Mouse (Mus musculus): ENCODE measurements at regions not wholly inside any gene's neighbourhood (a gene's known extent, or its start where the extent isn't known, plus 50 kb on each side); places are given as distances from the start of the nearest gene placed in this dataset.
A peak's percentile ranks its signal among the peaks of the same experiment; 100 is the strongest.

GRCm38 (mm10) chr2:129883417-129883816 lies 83.1 kb downstream of the Stk35 start:
- DNase-seq (ENCODE audit: low spot score in 2 of 2), result peak; percentile 36 to 46

GRCm38 (mm10) chr2:129884316-129884715 lies 84.0 kb downstream of the Stk35 start:
- no peak for DNase-seq (ENCODE audit: low spot score in 2 of 2)

- no peak for DNase-seq (ENCODE audit: low spot score in 2 of 2)
These were observed 85.2 kb downstream of the Stk35 start for GRCm38 (mm10) chr2:129885536-129885935.

- DNase-seq (ENCODE audit: low spot score in 2 of 2), result no peak
These were observed 92.9 kb downstream of the Stk35 start for GRCm38 (mm10) chr2:129893231-129893630.

- DNase-seq (ENCODE audit: low spot score in 2 of 2), result no peak
These were observed 93.5 kb downstream of the Stk35 start for GRCm38 (mm10) chr2:129893832-129894231.

- DNase-seq (ENCODE audit: low spot score in 2 of 2), result no peak
These were observed 94.6 kb downstream of the Stk35 start for GRCm38 (mm10) chr2:129894906-129895305.

- DNase-seq (ENCODE audit: low spot score in 2 of 2), result no peak
These were observed 95.1 kb downstream of the Stk35 start for GRCm38 (mm10) chr2:129895369-129895768.

GRCm38 (mm10) chr2:129896696-129897095 lies 96.4 kb downstream of the Stk35 start:
- DNase-seq (ENCODE audit: low spot score in 2 of 2), result no peak

GRCm38 (mm10) chr2:129903383-129904135 lies 103.2 kb downstream of the Stk35 start:
- no peak for DNase-seq (ENCODE audit: low spot score in 2 of 2)

- DNase-seq (ENCODE audit: low spot score in 2 of 2), result no peak
These were observed 104.4 kb downstream of the Stk35 start for GRCm38 (mm10) chr2:129904753-129905152.

- DNase-seq (ENCODE audit: low spot score in 2 of 2), result peak; percentile 67 to 71
These were observed 103.3 kb upstream of the Tgm3 start for GRCm38 (mm10) chr2:129908701-129909425.

GRCm38 (mm10) chr2:129911203-129911921 lies 100.8 kb upstream of the Tgm3 start:
- DNase-seq (ENCODE audit: low spot score in 2 of 2), result no peak

- peak; percentile 16 to 38 for DNase-seq (ENCODE audit: low spot score in 2 of 2)
These were observed 99.6 kb upstream of the Tgm3 start for GRCm38 (mm10) chr2:129912556-129912955.

- DNase-seq (ENCODE audit: low spot score in 2 of 2), result peak; percentile 26 to 39
These were observed 97.9 kb upstream of the Tgm3 start for GRCm38 (mm10) chr2:129914261-129914660.

- DNase-seq (ENCODE audit: low spot score in 2 of 2), result no peak
These were observed 95.7 kb upstream of the Tgm3 start for GRCm38 (mm10) chr2:129916411-129916810.

- no peak for DNase-seq (ENCODE audit: low spot score in 2 of 2)
These were observed 93.9 kb upstream of the Tgm3 start for GRCm38 (mm10) chr2:129918141-129918790.

GRCm38 (mm10) chr2:129919551-129919950 lies 92.6 kb upstream of the Tgm3 start:
- no peak for DNase-seq (ENCODE audit: low spot score in 2 of 2)

GRCm38 (mm10) chr2:129927218-129927617 lies 84.9 kb upstream of the Tgm3 start:
- no peak for DNase-seq (ENCODE audit: low spot score in 2 of 2)

GRCm38 (mm10) chr2:129933578-129933977 lies 78.6 kb upstream of the Tgm3 start:
- no peak for DNase-seq (ENCODE audit: low spot score in 2 of 2)

GRCm38 (mm10) chr2:129942824-129943223 lies 69.3 kb upstream of the Tgm3 start:
- DNase-seq (ENCODE audit: low spot score in 2 of 2), result no peak

- no peak for DNase-seq (ENCODE audit: low spot score in 2 of 2)
These were observed 64.1 kb upstream of the Tgm3 start for GRCm38 (mm10) chr2:129947847-129948553.

Data from right cerebral cortex, postnatal 36 days (tissue).